Mouse (Mus musculus) MEL (cell line): ENCODE data around the gene Rps21. TPM values are rescaled to one million over a fixed set of nuclear protein-coding genes. Genes with fewer than 3 reads are reported as not detected.
A peak's percentile ranks its signal among the peaks of the same experiment; 100 is the strongest.

Experiments used
- DNase-seq: peaks from one replicate; pipeline ENCODE4 v3.0.0; 2011; ENCODE audit warnings: low read depth, low spot score
- H3K27ac ChIP-seq: 2 replicates; pipeline ENCODE4 v1.5.1; 2012; ENCODE audit warnings: low read depth, mild to moderate bottlenecking, control low read depth, low read length, moderate library complexity; ENCODE audit not compliant: control insufficient read depth
- H3K27me3 ChIP-seq, 2 experiments: fragments of 150-350 bp in 1 of 2; sonication (generic) in 1 of 2; 2 replicates each; pipeline ENCODE4 v1.6.1; 2012; ENCODE audit warnings: low read length in 2 of 2, mild to moderate bottlenecking in 2 of 2, improper control_type of control experiment in 1 of 2, moderate library complexity in 1 of 2; ENCODE audit not compliant: insufficient read depth in 2 of 2, control insufficient read depth in 1 of 2
- H3K36me3 ChIP-seq, 2 experiments: 2 replicates each; pipeline ENCODE4 v1.6.1; 2012 to 2014; ENCODE audit warnings: low read length in 2 of 2, improper control_type of control experiment in 1 of 2, inconsistent platforms in 1 of 2, mild to moderate bottlenecking in 1 of 2; ENCODE audit not compliant: insufficient read depth in 2 of 2, control insufficient read depth in 1 of 2
- H3K4me1 ChIP-seq, 2 experiments: fragments of 150-350 bp in 1 of 2; sonication (generic) in 1 of 2; 2 replicates each; pipeline ENCODE4 v1.6.1; 2012; ENCODE audit warnings: low read length in 2 of 2, improper control_type of control experiment in 1 of 2, mild to moderate bottlenecking in 1 of 2; ENCODE audit not compliant: insufficient read depth in 2 of 2, control insufficient read depth in 1 of 2
- H3K4me3 ChIP-seq, 2 experiments: fragments of 150-350 bp in 1 of 2; sonication (generic) in 1 of 2; 2 replicates each; pipeline ENCODE4 v1.5.1; 2012; ENCODE audit warnings: low read depth in 2 of 2, low read length in 2 of 2, mild to moderate bottlenecking in 2 of 2, moderate library complexity in 2 of 2, control low read depth in 1 of 2, improper control_type of control experiment in 1 of 2; ENCODE audit not compliant: control insufficient read depth in 1 of 2, insufficient read depth in 1 of 2
- H3K79me2 ChIP-seq: 2 replicates; pipeline ENCODE4 v1.6.1; 2012; ENCODE audit warnings: mild to moderate bottlenecking, low read length, moderate library complexity; ENCODE audit not compliant: control insufficient read depth, poor library complexity, insufficient read depth
- H3K9ac ChIP-seq: 2 replicates; pipeline ENCODE4 v1.6.1; 2012; ENCODE audit warnings: low read depth, mild to moderate bottlenecking, control low read depth, low read length, moderate library complexity; ENCODE audit not compliant: control insufficient read depth, poor library complexity, severe bottlenecking
- H3K9me3 ChIP-seq: fragments of 150-350 bp; sonication (generic); replicated peaks from 2 replicates; pipeline ENCODE4 v1.6.1; 2012; ENCODE audit warnings: mild to moderate bottlenecking, low read length, improper control_type of control experiment, moderate library complexity; ENCODE audit not compliant: insufficient read depth
- CHD1 ChIP-seq: IDR thresholded peaks from 2 replicates; pipeline ENCODE4 v1.6.1; 2012; ENCODE audit warnings: low read depth, mild to moderate bottlenecking, inconsistent platforms, low read length, improper control_type of control experiment
- CHD2 ChIP-seq: IDR thresholded peaks from 2 replicates; pipeline ENCODE4 v1.6.1; 2011; ENCODE audit warnings: low read length, improper control_type of control experiment
- CTCF ChIP-seq, 3 experiments: IDR thresholded peaks in 2 of 3; conservative IDR thresholded peaks in 1 of 3; 2 replicates each; pipeline ENCODE4 v1.5.1; 2011 to 2012; ENCODE audit warnings: low read length in 3 of 3, low read depth in 2 of 3, mild to moderate bottlenecking in 2 of 3, improper control_type of control experiment in 1 of 3, inconsistent platforms in 1 of 3, mixed read lengths in 1 of 3, moderate library complexity in 1 of 3; ENCODE audit not compliant: control insufficient read depth in 1 of 3, insufficient read depth in 1 of 3, poor library complexity in 1 of 3, severe bottlenecking in 1 of 3
- E2F4 ChIP-seq: IDR thresholded peaks from 2 replicates; pipeline ENCODE4 v1.6.1; 2011; ENCODE audit warnings: low read depth, low read length, improper control_type of control experiment, borderline replicate concordance
- ELF1 ChIP-seq: IDR thresholded peaks from 2 replicates; pipeline ENCODE4 v1.6.1; 2014; ENCODE audit warnings: low read depth, mild to moderate bottlenecking, inconsistent platforms, low read length, improper control_type of control experiment, moderate library complexity
- ETS1 ChIP-seq: IDR thresholded peaks from 2 replicates; pipeline ENCODE4 v1.6.1; 2012; ENCODE audit warnings: low read depth, mild to moderate bottlenecking, inconsistent platforms, low read length, improper control_type of control experiment, moderate library complexity
- GABPA ChIP-seq: IDR thresholded peaks from 2 replicates; pipeline ENCODE4 v1.6.1; 2012; ENCODE audit warnings: low read depth, mild to moderate bottlenecking, inconsistent platforms, low read length, improper control_type of control experiment, moderate library complexity
- GATA1 ChIP-seq: IDR thresholded peaks from 2 replicates; pipeline ENCODE4 v1.6.1; 2011; ENCODE audit warnings: low read depth, low read length, improper control_type of control experiment
- MAZ ChIP-seq: IDR thresholded peaks from 2 replicates; pipeline ENCODE4 v1.6.1; 2012; ENCODE audit warnings: low read depth, mild to moderate bottlenecking, inconsistent platforms, low read length, improper control_type of control experiment
- MEF2A ChIP-seq: IDR thresholded peaks from 2 replicates; pipeline ENCODE4 v1.6.1; 2014; ENCODE audit warnings: low read depth, mild to moderate bottlenecking, inconsistent platforms, low read length, improper control_type of control experiment; ENCODE audit not compliant: poor library complexity, insufficient replicate concordance, severe bottlenecking; ENCODE audit errors: extremely low read depth
- MXI1 ChIP-seq: IDR thresholded peaks from 2 replicates; pipeline ENCODE4 v1.6.1; 2011; ENCODE audit warnings: mild to moderate bottlenecking, low read depth, low read length, improper control_type of control experiment
- NELFE ChIP-seq: IDR thresholded peaks from 2 replicates; pipeline ENCODE4 v1.6.1; 2011; ENCODE audit warnings: low read depth, low read length, improper control_type of control experiment
- POLR2A ChIP-seq, 2 experiments: IDR thresholded peaks; 2 replicates each; pipeline ENCODE4 v1.6.1; 2011 to 2012; ENCODE audit warnings: low read length in 2 of 2, mild to moderate bottlenecking in 2 of 2, control low read depth in 1 of 2, improper control_type of control experiment in 1 of 2, low read depth in 1 of 2, moderate library complexity in 1 of 2; ENCODE audit not compliant: control insufficient read depth in 1 of 2, insufficient read depth in 1 of 2, poor library complexity in 1 of 2
- POLR2AphosphoS2 ChIP-seq: IDR thresholded peaks from 2 replicates; pipeline ENCODE4 v1.6.1; 2011; ENCODE audit warnings: low read length, improper control_type of control experiment
- POLR2AphosphoS5 ChIP-seq: IDR thresholded peaks from 2 replicates; pipeline ENCODE4 v1.6.1; 2012; ENCODE audit warnings: low read depth, borderline replicate concordance, mild to moderate bottlenecking, inconsistent platforms, low read length, moderate library complexity, mixed read lengths
- RAD21 ChIP-seq: IDR thresholded peaks from 2 replicates; pipeline ENCODE4 v1.6.1; 2011; ENCODE audit warnings: mild to moderate bottlenecking, low read depth, low read length, improper control_type of control experiment
- RCOR1 ChIP-seq: IDR thresholded peaks from 2 replicates; pipeline ENCODE4 v1.6.1; 2012; ENCODE audit warnings: low read depth, mild to moderate bottlenecking, inconsistent platforms, low read length, improper control_type of control experiment
- SIN3A ChIP-seq: IDR thresholded peaks from 2 replicates; pipeline ENCODE4 v1.6.1; 2012; ENCODE audit warnings: low read length, improper control_type of control experiment, inconsistent platforms
- SMC3 ChIP-seq: IDR thresholded peaks from 2 replicates; pipeline ENCODE4 v1.6.1; 2011; ENCODE audit warnings: low read depth, low read length, improper control_type of control experiment
- TCF12 ChIP-seq: IDR thresholded peaks from 2 replicates; pipeline ENCODE4 v1.6.1; 2014; ENCODE audit warnings: low read depth, mild to moderate bottlenecking, inconsistent platforms, low read length, improper control_type of control experiment, moderate library complexity
- UBTF ChIP-seq: IDR thresholded peaks from 2 replicates; pipeline ENCODE4 v1.6.1; 2012; ENCODE audit warnings: low read depth, mild to moderate bottlenecking, inconsistent platforms, low read length, improper control_type of control experiment, moderate library complexity, borderline replicate concordance; ENCODE audit not compliant: insufficient read depth
- USF2 ChIP-seq, 2 experiments: IDR thresholded peaks; 2 replicates each; pipeline ENCODE4 v1.6.1; 2011 to 2012; ENCODE audit warnings: improper control_type of control experiment in 2 of 2, low read length in 2 of 2, borderline replicate concordance in 1 of 2, inconsistent platforms in 1 of 2, low read depth in 1 of 2, mild to moderate bottlenecking in 1 of 2; ENCODE audit not compliant: insufficient read depth in 1 of 2
- ZC3H11A ChIP-seq: IDR thresholded peaks from 2 replicates; pipeline ENCODE4 v1.6.1; 2012; ENCODE audit warnings: low read depth, mild to moderate bottlenecking, inconsistent platforms, low read length, improper control_type of control experiment
- ZNF384 ChIP-seq: IDR thresholded peaks from 2 replicates; pipeline ENCODE4 v1.6.1; 2012; ENCODE audit warnings: low read depth, mild to moderate bottlenecking, inconsistent platforms, low read length, improper control_type of control experiment
- polyA plus RNA-seq, 2 experiments: library from polyadenylated mRNA; stranded (reverse) in 1 of 2; unstranded in 1 of 2; fragments of >175 nt in 1 of 2; fragments of >200 nt in 1 of 2; gene quantifications; 2 replicates each; pipeline versions ENCODE4 v1.2.1 to v1.2.4; 2012; ENCODE audit warnings: low replicate concordance in 2 of 2, low read depth in 1 of 2; ENCODE audit not compliant: insufficient read length in 2 of 2, insufficient read depth in 1 of 2, missing spikeins in 1 of 2
- total RNA-seq: library from RNA; depleted of rRNA; stranded (reverse); fragments of 300-350 nt; gene quantifications from 2 replicates; pipeline ENCODE4 v1.2.3, GENCODE M21; 2012

Rps21 gene
- total and polyA plus RNA-seq, 3 experiments, result 995 to 4,916 (median 1,182) TPM

DNA sequence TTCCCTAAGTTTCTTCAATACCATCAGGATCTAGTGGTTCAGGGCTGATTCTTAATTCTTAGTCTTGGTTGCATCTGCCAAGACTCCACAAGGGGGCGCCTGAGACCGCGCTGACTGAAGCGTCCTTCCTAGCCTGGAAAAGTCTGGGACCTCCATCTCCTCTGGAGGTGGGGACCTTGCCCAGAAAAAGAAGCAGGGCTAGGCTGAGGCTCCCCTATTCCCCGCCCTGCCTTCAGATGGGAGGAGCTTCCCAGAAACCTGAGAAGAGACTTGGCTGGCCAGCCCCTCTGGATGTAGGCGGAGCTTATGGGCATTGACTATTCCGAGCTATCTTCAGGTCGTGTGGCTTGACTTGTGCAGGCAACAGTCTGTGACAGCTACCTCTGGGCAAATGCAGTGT lies 18.7 kb downstream of the Rps21 start:
- H3K4me3 ChIP-seq, result peak overlapping the region; percentile 37 to 84; a peak in 2 of 4 replicates
- no peak for TF ChIP-seq ELF1
- no peak for TF ChIP-seq E2F4
- TF ChIP-seq SIN3A, result no peak
- no peak for TF ChIP-seq POLR2A (IDR thresholded peaks at IDR 0.05; ENCODE audit: control insufficient read depth in 1 of 2, insufficient read depth in 1 of 2, low read depth in 1 of 2, low read length in 2 of 2, poor library complexity in 1 of 2)
- TF ChIP-seq POLR2AphosphoS2, result no peak
- TF ChIP-seq CHD1, result no peak
- TF ChIP-seq GABPA, result no peak
- TF ChIP-seq UBTF, result no peak
- TF ChIP-seq CTCF (IDR thresholded peaks at IDR 0.05 in 2 of 3, conservative IDR thresholded peaks at IDR 0.05 in 1 of 3; ENCODE audit: control insufficient read depth in 1 of 3, insufficient read depth in 1 of 3, low read depth in 2 of 3, low read length in 3 of 3, poor library complexity in 1 of 3, severe bottlenecking in 1 of 3), result peak; percentile 75 to 92 (median 87)
- TF ChIP-seq POLR2AphosphoS5, result no peak
- TF ChIP-seq MXI1, result no peak; the same call in 1 of the 2 replicates
- TF ChIP-seq RAD21, result peak; percentile 90
- peak; percentile 61 for TF ChIP-seq ZC3H11A
- no peak for TF ChIP-seq ZNF384
- no peak for TF ChIP-seq CHD2
- no peak for TF ChIP-seq MEF2A
- TF ChIP-seq TCF12, result no peak
- TF ChIP-seq ETS1, result 0 out of 2 replicates have a peak, but pooled peaks have one; percentile 13
- no peak for TF ChIP-seq RCOR1
- peak; percentile 81 for TF ChIP-seq SMC3
- DNase-seq, result peak; percentile 90
- peaks cover 0 to 3% of the 10 kb centered on the region in 2 experiments; a peak in 1 of 4 replicates for H3K36me3 ChIP-seq
- H3K79me2 ChIP-seq, result peaks cover 8% of the 10 kb centered on the region
- peaks cover 6 to 21% of the 10 kb centered on the region in 2 experiments for H3K4me1 ChIP-seq
- no peaks in the 10 kb centered on the region for H3K27me3 ChIP-seq
- no peaks in the 10 kb centered on the region for H3K9me3 ChIP-seq
- peak overlapping the region; percentile 15; the same call in 1 of the 2 replicates for H3K9ac ChIP-seq
- H3K27ac ChIP-seq, result no peak overlapping the region

DNA sequence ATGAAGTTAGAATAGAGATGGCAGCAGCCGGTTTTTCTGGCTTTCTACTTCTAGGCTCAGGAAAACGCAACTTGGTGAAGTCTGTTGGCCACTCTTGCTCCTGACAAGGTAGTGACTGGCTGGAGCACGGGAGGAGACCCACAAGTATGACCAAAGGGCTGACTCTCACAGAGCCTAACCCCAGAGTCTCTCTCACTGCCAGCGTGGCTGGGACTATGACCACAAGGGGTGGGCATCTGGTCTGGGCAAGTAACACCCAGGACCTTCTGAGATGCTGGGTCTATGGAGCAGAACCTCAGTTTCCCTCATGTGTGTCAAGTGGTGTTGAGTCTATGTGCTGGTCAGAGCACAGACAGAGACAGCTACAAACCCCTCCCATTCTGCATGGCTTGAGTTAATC lies 19.2 kb downstream of the Rps21 start:
- DNase-seq, result no peak
- Histone ChIP-seq H3K9ac (peak overlapping the region; percentile 37), H3K79me2 (peaks cover 8% of the 10 kb centered on the region), H3K36me3 (peaks cover 0 to 3% of the 10 kb centered on the region in 2 experiments; a peak in 1 of 4 replicates), H3K27me3 (no peaks in the 10 kb centered on the region)
- TF ChIP-seq TCF12 (no peak), MXI1 (peak; percentile 16; the same call in 1 of the 2 replicates), GATA1 (no peak), ELF1 (no peak), NELFE (no peak), USF2 (IDR thresholded peaks at IDR 0.05; ENCODE audit: borderline replicate concordance in 1 of 2, insufficient read depth in 1 of 2, low read depth in 1 of 2, low read length in 2 of 2) (no peak), ZNF384 (no peak), MAZ (0 out of 2 replicates have a peak, but pooled peaks have one; percentile 17)
- TF ChIP-seq, all 39 proteins: peak for 2
- Histone ChIP-seq H3K27ac (no peak overlapping the region), H3K9me3 (no peaks in the 10 kb centered on the region), H3K4me1 (peaks cover 6 to 21% of the 10 kb centered on the region in 2 experiments), H3K4me3 (peak overlapping the region; percentile 37 to 84)
